Mouse (Mus musculus): ENCODE results near the gene Bak1. TPM values are rescaled to one million over a fixed set of nuclear protein-coding genes. Genes with fewer than 3 reads are reported as not detected.

Gene Bak1
- polyA plus RNA-seq, 1 experiment from 2014 or later, result 5.3 TPM

DNA sequence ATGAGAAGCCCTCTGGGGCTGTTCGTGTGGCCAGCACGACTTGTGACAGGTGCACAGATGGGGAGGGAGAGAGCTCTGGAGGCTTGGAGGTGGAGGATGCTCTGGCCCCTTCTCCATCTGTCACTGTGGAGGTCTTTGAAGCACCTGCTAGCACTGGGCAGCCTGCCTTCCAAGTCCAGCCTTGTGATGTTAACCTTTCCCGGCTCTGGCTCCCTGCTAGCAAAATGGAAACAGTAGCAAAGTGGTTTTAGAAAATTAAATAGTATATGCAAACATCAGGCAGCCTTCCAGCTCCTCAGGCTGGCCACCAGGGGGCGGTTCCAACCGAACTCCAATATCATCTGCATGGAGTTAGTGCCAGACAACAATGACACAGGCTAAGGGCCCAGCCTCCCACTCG, 42.8 kb upstream of the Bak1 start:
- H3K36me3 ChIP-seq (ENCODE audit: control insufficient read depth, insufficient read depth, low read length), result no peaks in the 10 kb centered on the region
- no peak overlapping the region for H3K4me2 ChIP-seq (ENCODE audit: low read depth, low read length)
- no peak overlapping the region for H3K4me3 ChIP-seq (ENCODE audit: low read depth, low read length)
- no peak overlapping the region for H3K9ac ChIP-seq (replicated peaks; ENCODE audit: low read depth, low read length)
- no peaks in the 10 kb centered on the region for H3K9me3 ChIP-seq (ENCODE audit: control insufficient read depth, low read length)
- no peak for ATAC-seq (ENCODE audit: low read depth)
- H3K4me1 ChIP-seq (ENCODE audit: control insufficient read depth, insufficient read depth, low read length), result peaks cover 3% of the 10 kb centered on the region; the same call in 1 of the 2 replicates
- 51% methylated on average over 6 of the region's 6 CpGs for WGBS
- no peaks in the 10 kb centered on the region for H3K27me3 ChIP-seq (ENCODE audit: control insufficient read depth, insufficient read depth, low read length)
- H3K27ac ChIP-seq (ENCODE audit: low read depth, low read length), result no peak overlapping the region

DNA sequence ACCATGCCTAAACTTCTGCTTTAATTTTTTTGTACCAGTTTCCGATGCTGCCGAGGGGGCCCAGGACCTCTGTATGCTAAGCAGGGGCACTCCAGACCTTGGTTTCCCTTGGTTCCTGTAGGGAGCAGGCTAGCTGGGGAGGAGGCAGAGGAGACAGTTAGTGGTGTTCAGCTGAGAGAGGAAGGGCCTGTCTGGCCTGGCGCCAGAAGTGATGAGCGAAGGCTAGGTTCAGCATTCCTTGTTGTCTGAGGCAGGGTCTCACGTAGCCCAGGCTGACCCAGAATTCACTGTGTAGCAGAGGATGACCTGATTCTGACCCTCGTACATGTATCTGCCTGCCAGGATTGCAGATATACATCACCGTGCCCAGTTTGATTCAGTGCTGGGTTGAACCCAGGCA, 42.1 kb upstream of the Bak1 start:
- Histone ChIP-seq H3K27ac (ENCODE audit: low read depth, low read length) (no peak overlapping the region), H3K27me3 (ENCODE audit: control insufficient read depth, insufficient read depth, low read length) (no peaks in the 10 kb centered on the region), H3K4me2 (ENCODE audit: low read depth, low read length) (no peak overlapping the region), H3K9ac (replicated peaks; ENCODE audit: low read depth, low read length) (no peak overlapping the region), H3K36me3 (ENCODE audit: control insufficient read depth, insufficient read depth, low read length) (no peaks in the 10 kb centered on the region), H3K4me1 (ENCODE audit: control insufficient read depth, insufficient read depth, low read length) (peaks cover 3% of the 10 kb centered on the region; the same call in 1 of the 2 replicates), H3K9me3 (ENCODE audit: control insufficient read depth, low read length) (no peaks in the 10 kb centered on the region), H3K4me3 (ENCODE audit: low read depth, low read length) (no peak overlapping the region)
- ATAC-seq (ENCODE audit: low read depth), result no peak
- WGBS, result 91% methylated on average over 7 of the region's 7 CpGs

DNA sequence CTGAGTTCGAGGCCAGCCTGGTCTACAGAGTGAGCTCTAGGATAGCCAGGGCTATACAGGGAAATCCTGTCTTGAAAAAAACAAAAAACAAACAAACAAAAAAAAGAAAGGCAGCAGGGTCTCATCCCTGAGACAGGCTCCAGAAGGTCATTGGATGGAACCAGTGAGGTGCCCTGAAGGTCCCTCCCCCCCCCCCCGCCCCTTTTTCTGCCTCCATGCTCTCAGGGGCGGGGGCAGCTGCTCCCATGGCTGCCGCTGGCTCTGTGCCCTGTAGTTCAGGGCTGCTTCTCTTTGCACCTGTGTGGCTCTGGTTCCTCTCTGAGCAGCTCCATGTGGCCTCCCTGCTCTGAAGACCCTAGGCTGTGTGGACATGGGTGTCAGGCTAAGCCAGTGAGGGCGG, 40.3 kb upstream of the Bak1 start:
- WGBS, result 84% methylated on average over 4 of the region's 5 CpGs

DNA sequence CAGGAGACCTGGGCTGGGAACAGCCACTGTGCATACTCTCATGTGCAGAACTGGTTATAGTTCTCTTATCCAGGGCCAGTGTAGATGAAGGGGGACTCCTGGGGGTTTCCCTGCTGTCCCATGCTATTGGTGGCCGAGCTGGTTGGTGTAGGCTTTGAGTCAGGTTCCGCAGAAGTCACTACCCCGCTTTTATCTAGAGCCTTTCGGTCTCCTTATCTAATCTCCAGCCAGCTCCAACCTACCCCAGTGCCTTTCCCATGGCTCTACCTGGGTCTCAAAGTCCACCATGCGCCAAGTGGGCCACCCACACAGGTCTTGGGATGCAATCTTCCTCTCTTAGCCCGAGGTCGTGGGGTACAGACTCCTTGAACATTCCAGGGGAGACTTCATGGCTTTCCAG, 37.3 kb upstream of the Bak1 start:
- no peak overlapping the region for H3K9ac ChIP-seq (replicated peaks; ENCODE audit: low read depth, low read length)

More for the DNA sequence above, 40.3 kb upstream of the Bak1 start:
- H3K27ac ChIP-seq (ENCODE audit: low read depth, low read length), result no peak overlapping the region
- H3K36me3 ChIP-seq (ENCODE audit: control insufficient read depth, insufficient read depth, low read length), result no peaks in the 10 kb centered on the region
- H3K9ac ChIP-seq (replicated peaks; ENCODE audit: low read depth, low read length), result no peak overlapping the region
- H3K4me3 ChIP-seq (ENCODE audit: low read depth, low read length), result no peak overlapping the region
- ATAC-seq (ENCODE audit: low read depth), result no peak
- H3K27me3 ChIP-seq (ENCODE audit: control insufficient read depth, insufficient read depth, low read length), result no peaks in the 10 kb centered on the region
- H3K9me3 ChIP-seq (ENCODE audit: control insufficient read depth, low read length), result no peaks in the 10 kb centered on the region
- H3K4me1 ChIP-seq (ENCODE audit: control insufficient read depth, insufficient read depth, low read length), result peaks cover 3% of the 10 kb centered on the region; the same call in 1 of the 2 replicates
- H3K4me2 ChIP-seq (ENCODE audit: low read depth, low read length), result no peak overlapping the region

DNA sequence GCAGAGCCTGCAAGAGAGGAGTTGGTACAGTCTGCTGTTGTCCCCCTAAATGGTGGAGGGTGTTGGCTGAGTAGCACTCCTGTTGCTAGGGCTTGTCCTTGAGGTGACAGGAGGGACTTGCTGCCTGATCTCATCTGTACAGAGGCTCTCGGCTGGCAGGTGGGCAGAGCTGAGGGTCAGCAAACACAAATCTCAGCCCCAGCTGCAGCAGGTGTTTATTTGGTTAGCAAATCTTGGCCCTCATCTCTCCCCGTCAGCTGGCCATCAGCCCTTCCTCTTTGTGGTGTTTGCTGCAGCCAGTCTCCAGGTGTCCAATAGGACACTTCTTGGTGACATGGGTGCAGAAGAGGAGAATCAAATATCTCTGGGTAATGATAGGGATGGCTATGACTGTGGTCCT, 35.4 kb upstream of the Bak1 start:
- ATAC-seq (ENCODE audit: low read depth), result no peak
- no peak overlapping the region for H3K4me3 ChIP-seq (ENCODE audit: low read depth, low read length)
- H3K9ac ChIP-seq (replicated peaks; ENCODE audit: low read depth, low read length), result no peak overlapping the region
- H3K27me3 ChIP-seq (ENCODE audit: control insufficient read depth, insufficient read depth, low read length), result no peaks in the 10 kb centered on the region
- H3K4me1 ChIP-seq (ENCODE audit: control insufficient read depth, insufficient read depth, low read length), result no peaks in the 10 kb centered on the region
- H3K9me3 ChIP-seq (ENCODE audit: control insufficient read depth, low read length), result no peaks in the 10 kb centered on the region
- no peak overlapping the region for H3K27ac ChIP-seq (ENCODE audit: low read depth, low read length)
- no peaks in the 10 kb centered on the region for H3K36me3 ChIP-seq (ENCODE audit: control insufficient read depth, insufficient read depth, low read length)
- 79% methylated on average over 2 of the region's 2 CpGs for WGBS
- H3K4me2 ChIP-seq (ENCODE audit: low read depth, low read length), result no peak overlapping the region

More for the DNA sequence above, 37.3 kb upstream of the Bak1 start:
- ATAC-seq (ENCODE audit: low read depth), result no peak
- H3K9me3 ChIP-seq (ENCODE audit: control insufficient read depth, low read length), result no peaks in the 10 kb centered on the region
- WGBS, result 90% methylated on average over 7 of the region's 7 CpGs
- H3K4me2 ChIP-seq (ENCODE audit: low read depth, low read length), result no peak overlapping the region
- no peaks in the 10 kb centered on the region for H3K27me3 ChIP-seq (ENCODE audit: control insufficient read depth, insufficient read depth, low read length)
- no peak overlapping the region for H3K4me3 ChIP-seq (ENCODE audit: low read depth, low read length)
- peaks cover 3% of the 10 kb centered on the region; the same call in 1 of the 2 replicates for H3K4me1 ChIP-seq (ENCODE audit: control insufficient read depth, insufficient read depth, low read length)
- H3K36me3 ChIP-seq (ENCODE audit: control insufficient read depth, insufficient read depth, low read length), result no peaks in the 10 kb centered on the region
- H3K27ac ChIP-seq (ENCODE audit: low read depth, low read length), result no peak overlapping the region

DNA sequence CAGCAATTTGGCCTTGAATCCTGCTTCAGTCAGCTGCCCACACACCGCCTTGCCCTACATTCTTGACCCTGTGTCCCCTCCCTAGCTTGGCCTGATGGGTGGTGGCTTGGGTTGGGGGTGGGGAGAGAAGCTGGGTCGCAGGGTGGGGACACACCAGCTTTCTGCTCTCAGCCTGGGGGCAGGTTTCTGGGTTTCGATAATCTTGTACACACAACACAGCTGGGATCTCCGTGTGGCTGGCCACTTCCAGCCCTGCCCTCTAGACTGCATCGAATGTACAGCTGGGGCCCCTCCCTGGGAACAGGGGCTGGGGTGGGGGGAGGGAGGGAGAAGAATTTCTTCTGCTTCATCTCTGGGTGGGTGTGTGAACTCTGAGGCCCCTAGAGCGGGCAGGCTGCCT, 34.9 kb upstream of the Bak1 start:
- Histone ChIP-seq H3K9me3 (ENCODE audit: control insufficient read depth, low read length) (no peaks in the 10 kb centered on the region), H3K4me3 (ENCODE audit: low read depth, low read length) (no peak overlapping the region), H3K36me3 (ENCODE audit: control insufficient read depth, insufficient read depth, low read length) (no peaks in the 10 kb centered on the region), H3K4me1 (ENCODE audit: control insufficient read depth, insufficient read depth, low read length) (no peaks in the 10 kb centered on the region), H3K9ac (replicated peaks; ENCODE audit: low read depth, low read length) (no peak overlapping the region), H3K27ac (ENCODE audit: low read depth, low read length) (no peak overlapping the region), H3K27me3 (ENCODE audit: control insufficient read depth, insufficient read depth, low read length) (no peaks in the 10 kb centered on the region), H3K4me2 (ENCODE audit: low read depth, low read length) (no peak overlapping the region)
- no peak for ATAC-seq (ENCODE audit: low read depth)
- WGBS, result 57% methylated on average over 6 of the region's 6 CpGs

DNA sequence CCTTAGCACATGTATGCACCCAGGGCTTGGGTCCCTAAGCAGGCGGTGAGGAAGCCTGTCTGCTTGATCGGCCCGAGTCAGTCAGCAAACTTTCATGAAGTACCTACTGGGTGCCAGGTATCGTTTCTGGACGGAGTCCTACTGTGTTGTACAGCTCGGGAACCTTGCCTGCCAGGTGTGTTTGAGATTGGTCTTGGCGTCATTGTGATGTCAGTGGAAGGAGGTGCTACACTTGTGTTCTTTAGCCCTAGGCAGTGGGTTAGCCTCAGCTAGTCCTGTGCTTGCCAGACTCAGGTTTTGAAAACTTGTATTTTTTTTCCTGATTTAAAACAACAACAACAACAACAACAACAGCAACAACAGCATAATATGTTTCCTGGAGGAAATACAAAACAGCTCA, 33.9 kb upstream of the Bak1 start:
- H3K27me3 ChIP-seq (ENCODE audit: control insufficient read depth, insufficient read depth, low read length), result peaks cover 9% of the 10 kb centered on the region
- no peaks in the 10 kb centered on the region for H3K9me3 ChIP-seq (ENCODE audit: control insufficient read depth, low read length)
- no peak overlapping the region for H3K27ac ChIP-seq (ENCODE audit: low read depth, low read length)
- H3K9ac ChIP-seq (replicated peaks; ENCODE audit: low read depth, low read length), result no peak overlapping the region
- no peak overlapping the region for H3K4me2 ChIP-seq (ENCODE audit: low read depth, low read length)
- no peaks in the 10 kb centered on the region for H3K36me3 ChIP-seq (ENCODE audit: control insufficient read depth, insufficient read depth, low read length)
- 91% methylated on average over 7 of the region's 7 CpGs for WGBS
- no peak overlapping the region for H3K4me3 ChIP-seq (ENCODE audit: low read depth, low read length)
- no peak for ATAC-seq (ENCODE audit: low read depth)
- H3K4me1 ChIP-seq (ENCODE audit: control insufficient read depth, insufficient read depth, low read length), result no peaks in the 10 kb centered on the region

DNA sequence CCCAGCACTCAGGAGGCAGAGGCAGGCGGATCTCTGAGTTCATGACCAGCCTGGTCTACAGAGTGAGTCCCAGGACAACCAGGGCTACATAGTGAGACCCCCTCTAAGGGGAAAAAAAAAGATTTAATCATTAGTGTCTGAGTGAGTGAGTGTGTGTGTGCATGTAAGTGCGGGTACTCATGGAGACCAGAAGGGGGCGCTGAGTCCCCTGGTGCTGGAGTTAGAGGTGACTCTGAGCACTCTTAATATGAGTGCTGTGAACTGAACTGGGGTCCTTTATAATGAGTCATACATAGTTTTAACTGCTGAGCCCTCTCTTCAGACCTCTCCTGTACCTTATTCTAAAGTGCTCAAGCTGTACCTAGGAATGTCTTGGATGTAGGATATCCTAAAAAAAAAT, 32.9 kb upstream of the Bak1 start:
- Histone ChIP-seq H3K27me3 (ENCODE audit: control insufficient read depth, insufficient read depth, low read length) (peaks cover 18% of the 10 kb centered on the region), H3K4me1 (ENCODE audit: control insufficient read depth, insufficient read depth, low read length) (peaks cover 6% of the 10 kb centered on the region; the same call in 1 of the 2 replicates), H3K36me3 (ENCODE audit: control insufficient read depth, insufficient read depth, low read length) (no peaks in the 10 kb centered on the region), H3K4me2 (ENCODE audit: low read depth, low read length) (no peak overlapping the region), H3K9me3 (ENCODE audit: control insufficient read depth, low read length) (no peaks in the 10 kb centered on the region), H3K9ac (replicated peaks; ENCODE audit: low read depth, low read length) (no peak overlapping the region), H3K27ac (ENCODE audit: low read depth, low read length) (no peak overlapping the region), H3K4me3 (ENCODE audit: low read depth, low read length) (no peak overlapping the region)
- ATAC-seq (ENCODE audit: low read depth), result no peak
- WGBS, result 99% methylated on average over 3 of the region's 3 CpGs

DNA sequence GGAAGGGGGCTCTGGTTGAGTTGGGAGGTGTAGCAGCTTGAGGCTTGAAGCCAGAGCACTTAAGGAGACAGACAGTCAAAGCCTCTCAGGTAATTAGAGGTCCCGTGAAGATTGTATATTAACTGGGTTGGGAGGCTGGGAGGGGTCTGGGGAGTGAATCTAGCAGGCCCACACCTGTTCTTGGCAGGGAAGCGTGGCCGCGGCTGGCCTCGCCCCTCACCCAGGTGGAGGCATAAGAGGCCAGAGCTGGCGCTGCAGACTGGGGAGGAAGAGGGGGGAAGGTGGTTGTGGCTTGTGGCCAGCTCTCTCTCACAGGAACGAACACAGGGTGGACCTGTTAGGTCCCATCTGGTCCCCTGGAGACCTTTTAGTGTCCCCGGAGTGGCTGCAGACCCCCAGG, 31.9 kb upstream of the Bak1 start:
- Histone ChIP-seq H3K4me1 (ENCODE audit: control insufficient read depth, insufficient read depth, low read length) (peaks cover 6% of the 10 kb centered on the region; the same call in 1 of the 2 replicates), H3K9me3 (ENCODE audit: control insufficient read depth, low read length) (no peaks in the 10 kb centered on the region), H3K4me3 (ENCODE audit: low read depth, low read length) (no peak overlapping the region), H3K27ac (ENCODE audit: low read depth, low read length) (no peak overlapping the region), H3K27me3 (ENCODE audit: control insufficient read depth, insufficient read depth, low read length) (peaks cover 26% of the 10 kb centered on the region), H3K9ac (replicated peaks; ENCODE audit: low read depth, low read length) (no peak overlapping the region), H3K36me3 (ENCODE audit: control insufficient read depth, insufficient read depth, low read length) (no peaks in the 10 kb centered on the region), H3K4me2 (ENCODE audit: low read depth, low read length) (no peak overlapping the region)
- 87% methylated on average over 8 of the region's 8 CpGs for WGBS
- no peak for ATAC-seq (ENCODE audit: low read depth)
